In genomic region chr5:5514196-5515076, GRCm38 (mm10) we compare ENCODE assay signal across 7 mouse cellular contexts. TPM values are rescaled to one million over a fixed set of nuclear protein-coding genes. Genes with fewer than 3 reads are reported as not detected.
DNase-seq lines count a peak whose midpoint lies in the region; ATAC-seq and TF ChIP-seq lines count a peak whose summit lies in the region.

Gene Cldn12 (minus strand): TSS chr5:5514958.

- no peaks in the 10 kb centered on the region for H3K9me3 ChIP-seq in embryonic facial prominence, embryonic 11.5 days (replicated peaks; ENCODE audit: control insufficient read depth, low read length)
- no peaks in the 10 kb centered on the region for H3K9me3 ChIP-seq in limb, embryonic 13.5 days
- H3K9me3 ChIP-seq in midbrain, embryonic 16.5 days (replicated peaks; ENCODE audit: control insufficient read depth, low read length, poor library complexity, severe bottlenecking) = no peaks in the 10 kb centered on the region

- ATAC-seq in embryonic facial prominence, embryonic 11.5 days (replicated peaks; ENCODE audit: insufficient number of reproducible peaks, low FRiP score, low TSS enrichment, low read depth) = peak; percentile 96
- peak; percentile 96 for ATAC-seq in limb, embryonic 13.5 days (ENCODE audit: low FRiP score, low read depth)
- peak; percentile 97 for ATAC-seq in midbrain, embryonic 16.5 days

- intact Hi-C loops in heart, adult 2 months (cut with DNase I) = loop anchor here (1.0 to 10.0 kb wide), 2 partner anchors 45 to 150 kb away; partner anchors contain the start of genes Cfap69 and Gtpbp10

- peak; percentile 98 for DNase-seq in adrenal gland, postnatal 14 days
- DNase-seq in embryonic facial prominence, embryonic 11.5 days (ENCODE audit: low spot score) = peak; percentile 99
- DNase-seq in heart, adult 2 months = peak; percentile 93 to 94
- DNase-seq in kidney, adult 8-10 months = peak; percentile 97 to 98
- DNase-seq in spleen, postnatal 10 days (ENCODE audit: low spot score in 2 of 2) = peak; percentile 34 to 69

- H3K27ac ChIP-seq in embryonic facial prominence, embryonic 11.5 days (replicated peaks; ENCODE audit: low read depth, low read length) = peak within 1 kb of the TSS; percentile 72
- peak within 1 kb of the TSS; percentile 92 for H3K27ac ChIP-seq in heart, adult 2 months
- H3K27ac ChIP-seq in limb, embryonic 13.5 days = peak within 1 kb of the TSS; percentile 86
- peak within 1 kb of the TSS; percentile 92 for H3K27ac ChIP-seq in midbrain, embryonic 16.5 days (ENCODE audit: low read length)

- peak within 1 kb of the TSS; percentile 82 for H3K4me3 ChIP-seq in embryonic facial prominence, embryonic 11.5 days (ENCODE audit: low read depth, low read length)
- H3K4me3 ChIP-seq in heart, adult 2 months = peak within 1 kb of the TSS; percentile 75
- peak within 1 kb of the TSS; percentile 66 for H3K4me3 ChIP-seq in limb, embryonic 13.5 days
- peak within 1 kb of the TSS; percentile 84 for H3K4me3 ChIP-seq in midbrain, embryonic 16.5 days (ENCODE audit: low read depth, low read length)

- peak within 1 kb of the TSS; percentile 73 for H3K9ac ChIP-seq in embryonic facial prominence, embryonic 11.5 days (replicated peaks; ENCODE audit: low read length)
- peak within 1 kb of the TSS; percentile 92 for H3K9ac ChIP-seq in heart, adult 2 months (ENCODE audit: low read depth, low read length)
- peak within 1 kb of the TSS; percentile 78 for H3K9ac ChIP-seq in limb, embryonic 13.5 days
- peak within 1 kb of the TSS; percentile 80 for H3K9ac ChIP-seq in midbrain, embryonic 16.5 days (ENCODE audit: low read depth, low read length)

- no peaks in the 10 kb centered on the region; the same call in 1 of the 2 replicates for H3K79me2 ChIP-seq in heart, adult 2 months (replicated peaks; ENCODE audit: control insufficient read depth, insufficient read depth, low read length)

- peak; percentile 81 for TF ChIP-seq POLR2A in heart, adult 2 months (IDR thresholded peaks at IDR 0.05; ENCODE audit: insufficient read depth, low read depth, low read length)

- WGBS in embryonic facial prominence, embryonic 11.5 days = under 1% methylated on average over 79 of the region's 79 CpGs
- WGBS in heart, adult 2 months = under 1% methylated on average over 79 of the region's 79 CpGs
- under 1% methylated on average over 78 of the region's 79 CpGs for WGBS in limb, embryonic 13.5 days
- under 1% methylated on average over 79 of the region's 79 CpGs for WGBS in midbrain, embryonic 16.5 days

- peak; percentile 78 for TF ChIP-seq EP300 in heart, adult 2 months (IDR thresholded peaks at IDR 0.05; ENCODE audit: insufficient read depth, low read depth, low read length)

- TF ChIP-seq CTCF in heart, adult 2 months (IDR thresholded peaks at IDR 0.05) = no peak

- no peaks in the 10 kb centered on the region for H3K36me3 ChIP-seq in embryonic facial prominence, embryonic 11.5 days (replicated peaks; ENCODE audit: control insufficient read depth, insufficient read depth, low read depth, low read length)
- H3K36me3 ChIP-seq in heart, adult 2 months (ENCODE audit: control insufficient read depth, insufficient read depth, low read length) = peaks cover 9% of the 10 kb centered on the region; the same call in 1 of the 2 replicates
- H3K36me3 ChIP-seq in limb, embryonic 13.5 days = peaks cover 14% of the 10 kb centered on the region
- H3K36me3 ChIP-seq in midbrain, embryonic 16.5 days (ENCODE audit: control insufficient read depth, insufficient read depth, low read length) = no peaks in the 10 kb centered on the region; the same call in 1 of the 2 replicates

- H3K27me3 ChIP-seq in embryonic facial prominence, embryonic 11.5 days (ENCODE audit: control insufficient read depth, insufficient read depth, low read length) = no peaks in the 10 kb centered on the region
- H3K27me3 ChIP-seq in heart, adult 2 months (ENCODE audit: control insufficient read depth, insufficient read depth, low read length) = no peaks in the 10 kb centered on the region
- no peaks in the 10 kb centered on the region for H3K27me3 ChIP-seq in limb, embryonic 13.5 days
- no peaks in the 10 kb centered on the region for H3K27me3 ChIP-seq in midbrain, embryonic 16.5 days (ENCODE audit: control insufficient read depth, insufficient read depth, low read depth, low read length)

- H3K4me1 ChIP-seq in embryonic facial prominence, embryonic 11.5 days (ENCODE audit: control insufficient read depth, insufficient read depth, low read length) = no peaks in the 10 kb centered on the region
- no peaks in the 10 kb centered on the region for H3K4me1 ChIP-seq in heart, adult 2 months (ENCODE audit: control insufficient read depth, insufficient read depth, low read length)
- no peaks in the 10 kb centered on the region for H3K4me1 ChIP-seq in limb, embryonic 13.5 days
- no peaks in the 10 kb centered on the region for H3K4me1 ChIP-seq in midbrain, embryonic 16.5 days (ENCODE audit: control insufficient read depth, insufficient read depth, low read length)

- peak within 1 kb of the TSS; percentile 74 for H3K4me2 ChIP-seq in embryonic facial prominence, embryonic 11.5 days (ENCODE audit: low read depth, low read length)
- peak within 1 kb of the TSS; percentile 81 for H3K4me2 ChIP-seq in limb, embryonic 13.5 days (replicated peaks)
- H3K4me2 ChIP-seq in midbrain, embryonic 16.5 days (ENCODE audit: low read length) = peak within 1 kb of the TSS; percentile 86

RNA-seq across cellular contexts. Expression of gene Cldn12, which starts in this region (rescaled TPM):
- 20.4 and 21.3 TPM in 2 replicates for total RNA-seq in adrenal gland, postnatal 14 days (2021)
- 29.9 and 30.4 TPM in 2 replicates for polyA plus RNA-seq in embryonic facial prominence, embryonic 11.5 days (2014; fragmentation: Nextera tagmentation; extraction: Ambion mirVana)
- total RNA-seq in heart, adult 2 months (2021) = 10 to 100 TPM; 15.6 to 23.4 TPM
- polyA plus RNA-seq in heart, adult 2 months (2012; rRNA removed) = 14.6 and 29.8 TPM in 2 replicates
- polyA plus RNA-seq in limb, embryonic 13.5 days (2015; fragmentation: Nextera tagmentation; extraction: Ambion mirVana) = 21.9 TPM in 2 replicates
- polyA plus RNA-seq in midbrain, embryonic 16.5 days (2015; fragmentation: Nextera tagmentation; extraction: Ambion mirVana) = 16.8 and 19.4 TPM in 2 replicates

Comparison
In these comparisons a context has a peak if more than half of its experiments do, and no peak if none do; other contexts are left out.
1. Peak in every context shown above with its lines: DNase-seq, ATAC-seq, H3K4me3 ChIP-seq and H3K27ac ChIP-seq.